Mouse (Mus musculus) right cerebral cortex, postnatal 4 days (tissue): Measurements from ENCODE around the gene Slc10a7.
A peak's percentile ranks its signal among the peaks of the same experiment; 100 is the strongest.

Experiments used
- DNase-seq: peaks from one replicate; pipeline ENCODE4 v3.0.0-alpha.2; 2022

Slc10a7 gene

GRCm38 (mm10) chr8:78741965-78742364 lies 232.8 kb downstream of the Slc10a7 start:
- DNase-seq, result no peak

GRCm38 (mm10) chr8:78742453-78742852 lies 233.3 kb downstream of the Slc10a7 start:
- peak; percentile 67 for DNase-seq

GRCm38 (mm10) chr8:78747052-78747451 lies 237.9 kb downstream of the Slc10a7 start:
- DNase-seq, result no peak

- DNase-seq, result no peak
These were observed 239.6 kb downstream of the Slc10a7 start for GRCm38 (mm10) chr8:78748701-78749100.

GRCm38 (mm10) chr8:78749861-78750825 lies 241.0 kb downstream of the Slc10a7 start:
- DNase-seq, result no peak

GRCm38 (mm10) chr8:78751151-78751550 lies 242.0 kb downstream of the Slc10a7 start:
- no peak for DNase-seq

- no peak for DNase-seq
These were observed 245.8 kb downstream of the Slc10a7 start for GRCm38 (mm10) chr8:78754986-78755385.

GRCm38 (mm10) chr8:78759139-78759538 lies 250.0 kb downstream of the Slc10a7 start:
- DNase-seq, result no peak

GRCm38 (mm10) chr8:78764976-78765375 lies 255.8 kb downstream of the Slc10a7 start:
- DNase-seq, result no peak

- DNase-seq, result no peak
These were observed 256.4 kb downstream of the Slc10a7 start for GRCm38 (mm10) chr8:78765556-78765955.

GRCm38 (mm10) chr8:78770584-78770983 lies 261.4 kb downstream of the Slc10a7 start:
- no peak for DNase-seq

GRCm38 (mm10) chr8:78771256-78771655 lies 262.1 kb downstream of the Slc10a7 start:
- DNase-seq, result no peak

GRCm38 (mm10) chr8:78776816-78777215 lies 267.7 kb downstream of the Slc10a7 start:
- DNase-seq, result no peak
